Mouse (Mus musculus): ENCODE data around the gene Irgq. TPM values are rescaled to one million over a fixed set of nuclear protein-coding genes. Genes with fewer than 3 reads are reported as not detected.
"Not testable (repeated sequence)": the region's sequence is repeated elsewhere in the genome, so short reads cannot be mapped to it uniquely, and the experiment has no call there.

Gene Irgq
- polyA plus RNA-seq (2014; fragmentation: Nextera tagmentation; extraction: Ambion mirVana), result 7.5 and 8.1 TPM in 2 replicates

DNA sequence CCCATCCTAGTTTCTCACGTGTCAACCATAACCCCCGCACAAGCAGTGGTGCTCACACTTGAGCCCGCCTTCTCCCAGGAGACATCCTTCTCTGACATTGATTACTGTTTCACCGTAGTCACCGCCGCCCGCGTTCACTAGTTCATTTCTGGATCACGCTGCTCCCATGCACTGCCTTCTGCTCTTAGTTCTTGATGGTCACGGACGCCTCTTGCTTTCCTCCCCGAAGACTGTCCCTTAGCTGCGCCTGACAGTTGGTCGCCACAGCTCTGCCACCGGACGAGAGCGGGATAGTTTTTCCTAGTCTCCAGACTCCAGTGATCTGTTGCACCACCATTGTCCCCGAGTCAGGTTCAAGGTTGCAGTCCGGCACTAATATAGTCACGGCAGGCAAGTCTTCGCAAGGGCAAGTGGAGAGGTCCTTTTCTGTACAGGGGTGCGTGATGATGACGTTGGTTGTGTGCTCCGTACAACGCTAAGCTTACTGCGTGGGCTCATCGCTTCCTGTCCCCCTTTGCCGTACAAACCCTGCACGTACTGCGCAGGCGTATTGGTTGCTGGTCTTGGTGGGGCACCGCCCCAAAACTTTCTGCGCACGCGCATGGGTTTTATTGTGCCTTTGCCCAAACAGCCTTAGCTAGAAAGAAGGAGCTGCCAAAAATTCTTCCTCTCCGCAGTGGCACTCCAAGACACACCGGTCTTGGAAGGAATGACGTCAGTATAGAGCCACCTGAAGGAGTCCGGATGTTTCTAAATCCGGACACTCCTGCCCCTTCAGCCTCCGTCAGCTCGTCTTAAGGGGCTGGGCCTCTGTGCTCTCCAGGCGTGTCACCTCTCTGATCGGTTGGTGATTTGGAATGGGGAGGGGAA lies at the start of gene Irgq:
TSS of gene Irgq (plus strand) at position 628 of the 870 bp plus-strand sequence.
- ATAC-seq (ENCODE audit: insufficient number of reproducible peaks, low FRiP score, low TSS enrichment, low read depth) (peak; percentile 91), DNase-seq (ENCODE audit: low spot score) (peak; percentile 99)
- 1% methylated on average over 44 of the region's 44 CpGs for WGBS
- H3K9me3 ChIP-seq (ENCODE audit: control insufficient read depth, low read length), result no peaks in the 10 kb centered on the region; the same call in 1 of the 2 replicates
- peaks cover 16% of the 10 kb centered on the region for H3K4me1 ChIP-seq (ENCODE audit: control insufficient read depth, insufficient read depth, low read length)
- peak within 1 kb of the TSS; percentile 88 for H3K4me2 ChIP-seq (ENCODE audit: low read depth, severe bottlenecking)
- peak within 1 kb of the TSS; percentile 81 for H3K9ac ChIP-seq (ENCODE audit: low read length)
- H3K27ac ChIP-seq (replicated peaks; ENCODE audit: low read depth, low read length), result 0 out of 2 replicates have a peak within 1 kb of the TSS, but pooled peaks have one; percentile 56
- H3K4me3 ChIP-seq (ENCODE audit: low read depth, low read length), result peak within 1 kb of the TSS; percentile 56
- peaks cover 13% of the 10 kb centered on the region for H3K27me3 ChIP-seq (ENCODE audit: control insufficient read depth, insufficient read depth, low read length)
- peaks cover 7% of the 10 kb centered on the region for H3K36me3 ChIP-seq (ENCODE audit: control insufficient read depth, insufficient read depth, low read length)

DNA sequence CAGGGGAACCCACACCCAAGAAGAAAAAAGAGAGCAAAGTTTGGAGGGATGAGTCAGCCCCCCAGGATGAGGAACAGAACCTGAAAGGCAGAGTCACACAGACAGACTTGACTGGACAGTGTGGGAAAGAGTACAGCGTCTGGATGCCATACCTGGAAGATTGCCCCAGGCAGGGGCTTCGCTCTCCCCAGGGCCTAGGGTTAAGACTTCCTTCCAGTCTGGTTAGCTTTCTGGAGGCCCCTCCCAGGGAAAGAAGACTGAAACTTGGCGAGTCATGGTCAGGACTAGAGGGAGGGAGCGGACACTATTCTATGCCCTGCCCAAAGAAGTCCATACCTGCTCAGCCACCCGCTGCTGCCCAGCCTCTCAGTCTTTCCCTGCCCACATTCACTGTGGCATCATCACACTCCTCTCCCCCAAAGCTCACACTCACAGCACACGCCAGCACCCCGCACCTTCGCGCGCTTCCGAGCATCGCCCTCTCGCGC lies 49.5 kb upstream of the Irgq start:
- Histone ChIP-seq H3K9ac (ENCODE audit: low read length) (peak overlapping the region; percentile 67; the same call in 1 of the 2 replicates), H3K4me2 (ENCODE audit: low read depth, severe bottlenecking) (peak overlapping the region; percentile 91), H3K4me1 (ENCODE audit: control insufficient read depth, insufficient read depth, low read length) (peaks cover 5% of the 10 kb centered on the region), H3K36me3 (ENCODE audit: control insufficient read depth, insufficient read depth, low read length) (no peaks in the 10 kb centered on the region), H3K9me3 (ENCODE audit: control insufficient read depth, low read length) (no peaks in the 10 kb centered on the region; the same call in 1 of the 2 replicates), H3K4me3 (ENCODE audit: low read depth, low read length) (peak overlapping the region; percentile 65), H3K27ac (replicated peaks; ENCODE audit: low read depth, low read length) (no peak overlapping the region), H3K27me3 (ENCODE audit: control insufficient read depth, insufficient read depth, low read length) (peaks cover 5% of the 10 kb centered on the region; the same call in 1 of the 2 replicates)
- DNase-seq (ENCODE audit: low spot score) (peak; percentile 30), ATAC-seq (ENCODE audit: insufficient number of reproducible peaks, low FRiP score, low TSS enrichment, low read depth) (no peak)
- WGBS, result 12% methylated on average over 14 of the region's 14 CpGs

DNA sequence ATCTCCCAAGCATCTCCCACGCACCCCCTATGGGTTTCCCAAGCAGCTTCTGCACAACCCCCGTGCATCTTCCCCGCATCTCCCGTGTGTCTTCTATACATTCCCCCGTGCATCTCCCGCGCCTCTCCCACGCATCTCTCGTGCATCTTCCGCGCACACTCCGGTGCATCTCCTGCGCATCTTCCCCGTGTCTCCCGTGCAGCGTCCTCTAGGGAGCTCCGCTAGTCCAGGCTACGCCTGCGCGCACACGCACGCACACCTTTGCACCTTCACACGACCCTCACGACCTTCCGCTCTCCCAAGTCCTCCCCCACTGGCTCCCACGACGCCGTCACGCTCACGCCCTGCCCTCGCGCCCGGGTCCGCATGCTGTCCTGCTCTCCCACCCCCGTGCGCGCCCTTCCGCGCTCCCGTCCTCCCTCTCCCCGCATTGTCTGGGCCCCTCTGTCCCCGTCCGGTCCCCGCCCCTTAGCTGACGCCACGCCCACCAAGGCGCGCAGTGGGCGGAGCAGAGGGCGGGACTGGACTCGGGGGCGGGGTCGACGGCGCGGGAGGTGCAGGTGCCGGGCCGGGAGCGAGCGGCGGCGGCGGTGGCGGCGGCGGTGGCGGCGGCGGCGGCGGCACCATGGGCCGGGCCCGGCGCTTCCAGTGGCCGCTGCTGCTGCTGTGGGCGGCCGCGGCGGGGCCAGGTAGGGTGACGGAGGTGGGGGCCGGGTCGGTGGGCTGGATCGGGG lies 48.8 kb upstream of the Irgq start, which contains the start of gene Cadm4:
TSS of gene Cadm4 (plus strand) at position 550 of the 734 bp plus-strand sequence.
- Histone ChIP-seq H3K9ac (ENCODE audit: low read length) (peak within 1 kb of the TSS; percentile 67), H3K4me3 (ENCODE audit: low read depth, low read length) (peak within 1 kb of the TSS; percentile 65), H3K4me2 (ENCODE audit: low read depth, severe bottlenecking) (peak within 1 kb of the TSS; percentile 91), H3K9me3 (ENCODE audit: control insufficient read depth, low read length) (no peaks in the 10 kb centered on the region; the same call in 1 of the 2 replicates), H3K27ac (replicated peaks; ENCODE audit: low read depth, low read length) (no peak within 1 kb of the TSS), H3K4me1 (ENCODE audit: control insufficient read depth, insufficient read depth, low read length) (peaks cover 5% of the 10 kb centered on the region), H3K27me3 (ENCODE audit: control insufficient read depth, insufficient read depth, low read length) (peaks cover 5% of the 10 kb centered on the region; the same call in 1 of the 2 replicates), H3K36me3 (ENCODE audit: control insufficient read depth, insufficient read depth, low read length) (no peaks in the 10 kb centered on the region)
- under 1% methylated on average over 52 of the region's 83 CpGs for WGBS
- DNase-seq (ENCODE audit: low spot score) (peak; percentile 94), ATAC-seq (ENCODE audit: insufficient number of reproducible peaks, low FRiP score, low TSS enrichment, low read depth) (peak; percentile 70)

DNA sequence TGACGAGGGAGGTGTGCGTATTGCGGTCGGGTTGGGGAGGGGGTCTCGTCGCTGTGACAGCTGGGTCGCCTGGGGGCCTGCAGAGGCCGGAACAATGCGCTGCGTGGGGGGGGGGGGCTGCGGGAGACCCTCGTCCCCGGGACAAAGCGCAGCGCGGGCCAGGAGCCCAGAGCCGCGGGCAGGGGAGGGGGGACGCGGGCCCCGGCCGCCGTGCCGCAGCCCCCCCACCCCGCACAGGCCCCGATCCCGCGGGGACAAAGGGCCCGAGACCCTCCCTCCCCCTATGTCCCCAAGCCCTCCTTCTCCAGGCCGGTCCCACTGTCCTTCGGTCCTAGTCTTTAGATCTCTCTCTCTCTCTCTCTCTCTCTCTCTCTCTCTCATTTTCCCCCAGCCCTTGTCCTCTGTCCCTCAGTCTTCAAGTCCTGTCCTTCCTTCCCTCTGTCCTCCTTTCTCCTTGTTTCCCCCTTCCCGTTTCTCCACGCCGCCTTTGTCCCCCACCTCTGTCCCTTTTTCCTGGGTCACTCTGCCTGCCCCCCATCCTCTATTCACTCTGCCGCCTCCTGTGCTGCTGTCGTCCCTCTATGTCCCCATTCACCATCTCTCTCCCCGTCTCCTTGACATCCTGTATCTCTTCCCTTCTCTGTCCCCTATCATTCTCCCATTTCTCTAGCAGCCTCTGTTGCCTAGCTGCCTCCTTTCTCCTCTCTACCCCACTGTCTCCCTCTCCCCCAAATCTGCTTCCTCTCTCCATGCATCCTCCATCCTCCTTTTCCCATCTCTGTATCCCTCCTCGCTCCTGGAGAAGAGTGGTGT lies 48.1 kb upstream of the Irgq start:
- peak overlapping the region; percentile 91 for H3K4me2 ChIP-seq (ENCODE audit: low read depth, severe bottlenecking)
- H3K9ac ChIP-seq (ENCODE audit: low read length), result peak overlapping the region; percentile 67
- DNase-seq (ENCODE audit: low spot score) (no peak), ATAC-seq (ENCODE audit: insufficient number of reproducible peaks, low FRiP score, low TSS enrichment, low read depth) (0 out of 2 replicates have a peak, but pooled peaks have one; percentile 20)
- H3K9me3 ChIP-seq (ENCODE audit: control insufficient read depth, low read length), result no peaks in the 10 kb centered on the region; the same call in 1 of the 2 replicates
- H3K4me1 ChIP-seq (ENCODE audit: control insufficient read depth, insufficient read depth, low read length), result peaks cover 5% of the 10 kb centered on the region
- H3K36me3 ChIP-seq (ENCODE audit: control insufficient read depth, insufficient read depth, low read length), result no peaks in the 10 kb centered on the region
- H3K27ac ChIP-seq (replicated peaks; ENCODE audit: low read depth, low read length), result no peak overlapping the region
- H3K27me3 ChIP-seq (ENCODE audit: control insufficient read depth, insufficient read depth, low read length), result peaks cover 5% of the 10 kb centered on the region; the same call in 1 of the 2 replicates
- peak overlapping the region; percentile 65 for H3K4me3 ChIP-seq (ENCODE audit: low read depth, low read length)
- 3% methylated on average over 15 of the region's 38 CpGs for WGBS

DNA sequence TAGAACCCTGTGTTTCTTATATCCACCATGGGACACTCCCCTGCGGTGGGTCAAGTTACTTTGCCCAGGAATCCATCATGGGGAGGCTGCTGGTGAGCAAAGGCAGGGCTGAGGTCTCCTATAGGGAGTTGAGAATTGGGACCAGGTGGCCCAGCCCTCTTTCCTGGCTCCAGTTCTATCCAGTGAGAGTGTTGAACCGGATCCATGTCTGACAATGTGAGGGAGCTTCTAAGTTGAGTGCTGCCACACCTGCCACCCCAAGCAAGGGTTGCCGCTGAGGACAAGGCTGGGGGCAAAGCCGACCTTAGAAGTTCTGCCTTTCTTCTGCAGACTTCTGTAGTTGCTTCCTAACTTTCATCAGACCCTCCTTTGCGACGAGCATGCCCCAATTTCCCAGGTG lies 47.2 kb upstream of the Irgq start:
- not testable (repeated sequence) for H3K4me2 ChIP-seq (ENCODE audit: low read depth, severe bottlenecking); H3K36me3 ChIP-seq (ENCODE audit: control insufficient read depth, insufficient read depth, low read length); H3K4me1 ChIP-seq (ENCODE audit: control insufficient read depth, insufficient read depth, low read length); H3K27me3 ChIP-seq (ENCODE audit: control insufficient read depth, insufficient read depth, low read length); H3K9ac ChIP-seq (ENCODE audit: low read length); ATAC-seq (ENCODE audit: insufficient number of reproducible peaks, low FRiP score, low TSS enrichment, low read depth); H3K4me3 ChIP-seq (ENCODE audit: low read depth, low read length); DNase-seq (ENCODE audit: low spot score); H3K27ac ChIP-seq (replicated peaks; ENCODE audit: low read depth, low read length); H3K9me3 ChIP-seq (ENCODE audit: control insufficient read depth, low read length)
- 46% methylated on average over 6 of the region's 6 CpGs for WGBS

DNA sequence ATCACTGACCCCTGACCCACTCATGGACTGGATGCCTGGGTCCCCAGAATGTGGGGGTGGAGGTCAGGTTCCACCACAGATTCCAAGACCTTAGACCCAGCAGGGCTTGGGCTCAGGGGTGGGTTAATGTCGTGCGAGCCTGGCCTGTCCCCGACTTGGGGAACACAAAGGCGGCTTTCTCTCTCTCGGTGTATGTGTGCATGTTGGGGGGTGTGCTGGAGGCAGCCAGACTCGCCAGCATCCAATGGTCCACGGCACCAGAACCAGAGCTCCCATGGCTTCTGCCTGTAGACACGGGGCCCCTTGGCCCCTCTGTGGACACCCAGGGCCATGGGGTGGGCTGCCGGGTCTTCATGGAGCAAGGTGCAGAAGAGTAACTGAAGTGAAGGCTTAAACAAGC lies 45.0 kb upstream of the Irgq start:
- DNase-seq (ENCODE audit: low spot score) (no peak), ATAC-seq (ENCODE audit: insufficient number of reproducible peaks, low FRiP score, low TSS enrichment, low read depth) (no peak)
- Histone ChIP-seq H3K4me1 (ENCODE audit: control insufficient read depth, insufficient read depth, low read length) (peaks cover 5% of the 10 kb centered on the region), H3K4me3 (ENCODE audit: low read depth, low read length) (no peak overlapping the region), H3K9ac (ENCODE audit: low read length) (no peak overlapping the region), H3K27ac (replicated peaks; ENCODE audit: low read depth, low read length) (no peak overlapping the region), H3K27me3 (ENCODE audit: control insufficient read depth, insufficient read depth, low read length) (peaks cover 5% of the 10 kb centered on the region; the same call in 1 of the 2 replicates), H3K4me2 (ENCODE audit: low read depth, severe bottlenecking) (no peak overlapping the region), H3K36me3 (ENCODE audit: control insufficient read depth, insufficient read depth, low read length) (no peaks in the 10 kb centered on the region), H3K9me3 (ENCODE audit: control insufficient read depth, low read length) (no peaks in the 10 kb centered on the region)
- 83% methylated on average over 9 of the region's 9 CpGs for WGBS

DNA sequence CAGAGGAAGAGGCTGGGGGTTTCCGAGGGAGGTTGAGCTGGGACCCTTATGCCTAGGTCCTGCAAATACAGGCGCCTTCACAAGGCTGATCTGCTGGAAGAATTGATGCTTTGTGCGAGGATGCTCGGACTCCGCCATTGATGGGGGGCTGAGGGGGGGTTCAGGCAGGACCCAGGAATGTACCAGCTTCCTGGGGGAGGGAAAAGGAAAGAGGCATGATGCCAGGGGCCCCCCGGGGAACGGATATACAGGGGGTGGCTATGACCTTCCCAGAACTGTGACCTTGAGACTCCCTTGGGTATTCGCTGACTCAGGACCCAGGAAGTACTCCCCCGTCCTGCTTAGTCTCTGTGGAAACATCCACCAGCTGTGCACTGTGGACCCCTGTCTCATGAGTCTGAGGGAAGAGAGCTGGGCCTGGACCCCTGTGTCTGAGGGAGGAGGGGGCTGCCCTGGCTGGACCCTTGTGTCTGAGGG lies 43.8 kb upstream of the Irgq start:
- Histone ChIP-seq H3K4me3 (ENCODE audit: low read depth, low read length) (no peak overlapping the region), H3K27ac (replicated peaks; ENCODE audit: low read depth, low read length) (no peak overlapping the region), H3K4me1 (ENCODE audit: control insufficient read depth, insufficient read depth, low read length) (peaks cover 5% of the 10 kb centered on the region), H3K4me2 (ENCODE audit: low read depth, severe bottlenecking) (no peak overlapping the region), H3K9ac (ENCODE audit: low read length) (no peak overlapping the region), H3K36me3 (ENCODE audit: control insufficient read depth, insufficient read depth, low read length) (no peaks in the 10 kb centered on the region), H3K9me3 (ENCODE audit: control insufficient read depth, low read length) (no peaks in the 10 kb centered on the region), H3K27me3 (ENCODE audit: control insufficient read depth, insufficient read depth, low read length) (peaks cover 5% of the 10 kb centered on the region; the same call in 1 of the 2 replicates)
- WGBS, result 63% methylated on average over 9 of the region's 9 CpGs
- ATAC-seq (ENCODE audit: insufficient number of reproducible peaks, low FRiP score, low TSS enrichment, low read depth) (no peak), DNase-seq (ENCODE audit: low spot score) (no peak)

Data from limb, embryonic 11.5 days (tissue).